Mouse (Mus musculus): Measurements from ENCODE around the gene Mybpc3. TPM values are rescaled to one million over a fixed set of nuclear protein-coding genes. Genes with fewer than 3 reads are reported as not detected.

Gene Mybpc3
- polyA plus RNA-seq, 1 experiment from 2014 or later: 0.32 TPM

- no peaks in the 10 kb centered on the region for H3K27me3 ChIP-seq
- H3K4me2 ChIP-seq (replicated peaks): no peak overlapping the region
- no peak for ATAC-seq (ENCODE audit: low FRiP score, low read depth)
- H3K4me1 ChIP-seq: no peaks in the 10 kb centered on the region
- H3K4me3 ChIP-seq: no peak overlapping the region
- no peak overlapping the region for H3K9ac ChIP-seq (replicated peaks)
- WGBS: 87% methylated on average over 5 of the region's 5 CpGs
- H3K27ac ChIP-seq (replicated peaks): no peak overlapping the region
- H3K36me3 ChIP-seq: no peaks in the 10 kb centered on the region
- H3K9me3 ChIP-seq: no peaks in the 10 kb centered on the region
Observed at GRCm38 (mm10) chr2:91128761-91129160, 10.8 kb downstream of the Mybpc3 start.

DNA sequence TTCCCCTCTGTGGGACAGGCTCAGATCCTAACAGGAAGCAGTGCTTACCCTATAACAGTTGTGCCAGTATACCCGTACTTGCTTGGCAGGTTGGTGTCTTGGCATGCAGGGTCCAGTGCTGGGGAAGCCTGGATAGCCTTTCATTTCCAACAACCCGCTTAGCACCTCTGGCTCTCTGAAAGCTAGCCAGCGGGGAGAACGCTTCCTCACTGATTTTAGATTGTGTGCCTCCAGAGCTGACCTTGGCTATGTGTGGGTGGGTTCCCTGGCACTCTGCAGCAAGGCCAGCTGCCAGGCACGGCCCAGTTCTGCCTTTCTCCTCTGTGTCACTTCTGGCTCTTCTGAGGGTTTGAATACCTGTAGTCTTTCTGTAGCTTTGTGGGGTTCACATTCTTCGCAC is 12.2 kb downstream of the Mybpc3 start:
- H3K4me3 ChIP-seq: no peak overlapping the region
- H3K4me1 ChIP-seq: no peaks in the 10 kb centered on the region
- 93% methylated on average over 6 of the region's 6 CpGs for WGBS
- no peaks in the 10 kb centered on the region for H3K9me3 ChIP-seq
- H3K36me3 ChIP-seq: no peaks in the 10 kb centered on the region
- no peak overlapping the region for H3K4me2 ChIP-seq (replicated peaks)
- ATAC-seq (ENCODE audit: low FRiP score, low read depth): no peak
- no peak overlapping the region for H3K27ac ChIP-seq (replicated peaks)
- no peak overlapping the region for H3K9ac ChIP-seq (replicated peaks)
- H3K27me3 ChIP-seq: no peaks in the 10 kb centered on the region

DNA sequence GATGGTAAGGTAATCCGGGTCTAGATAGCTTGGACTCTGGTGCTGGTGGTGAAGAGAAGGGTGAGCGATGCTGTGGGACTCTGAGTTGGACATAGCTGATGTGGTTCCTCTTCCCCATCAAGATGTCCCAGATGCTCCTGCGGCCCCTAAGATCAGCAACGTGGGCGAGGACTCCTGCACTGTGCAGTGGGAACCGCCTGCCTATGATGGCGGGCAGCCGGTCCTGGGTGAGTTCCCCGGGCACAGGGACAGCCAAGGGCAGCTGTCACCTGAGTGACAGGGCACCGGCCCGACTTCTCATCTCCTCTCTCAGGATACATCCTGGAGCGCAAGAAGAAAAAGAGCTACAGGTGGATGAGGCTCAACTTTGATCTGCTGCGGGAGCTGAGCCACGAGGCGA is 13.3 kb downstream of the Mybpc3 start:
- 91% methylated on average over 15 of the region's 15 CpGs for WGBS
- Histone ChIP-seq H3K4me1 (no peaks in the 10 kb centered on the region), H3K9me3 (no peaks in the 10 kb centered on the region), H3K4me2 (replicated peaks) (no peak overlapping the region), H3K9ac (replicated peaks) (no peak overlapping the region), H3K27ac (replicated peaks) (no peak overlapping the region), H3K4me3 (no peak overlapping the region), H3K36me3 (no peaks in the 10 kb centered on the region), H3K27me3 (no peaks in the 10 kb centered on the region)
- no peak for ATAC-seq (ENCODE audit: low FRiP score, low read depth)

GRCm38 (mm10) chr2:91132035-91132434 is 14.1 kb downstream of the Mybpc3 start:
- WGBS: 82% methylated on average over 3 of the region's 3 CpGs
- no peaks in the 10 kb centered on the region for H3K27me3 ChIP-seq
- no peak overlapping the region for H3K9ac ChIP-seq (replicated peaks)
- peaks cover 7% of the 10 kb centered on the region; the same call in 1 of the 2 replicates for H3K36me3 ChIP-seq
- H3K27ac ChIP-seq (replicated peaks): no peak overlapping the region
- H3K9me3 ChIP-seq: no peaks in the 10 kb centered on the region
- no peaks in the 10 kb centered on the region for H3K4me1 ChIP-seq
- H3K4me3 ChIP-seq: no peak overlapping the region
- H3K4me2 ChIP-seq (replicated peaks): no peak overlapping the region
- no peak for ATAC-seq (ENCODE audit: low FRiP score, low read depth)

GRCm38 (mm10) chr2:91136513-91137412 is 18.8 kb downstream of the Mybpc3 start:
- ATAC-seq (ENCODE audit: low FRiP score, low read depth): no peak
- H3K4me1 ChIP-seq: no peaks in the 10 kb centered on the region
- peaks cover 50% of the 10 kb centered on the region for H3K36me3 ChIP-seq
- no peak overlapping the region for H3K9ac ChIP-seq (replicated peaks)
- no peak overlapping the region for H3K4me3 ChIP-seq
- no peaks in the 10 kb centered on the region for H3K9me3 ChIP-seq
- 91% methylated on average over 11 of the region's 11 CpGs for WGBS
- H3K27me3 ChIP-seq: no peaks in the 10 kb centered on the region
- no peak overlapping the region for H3K4me2 ChIP-seq (replicated peaks)
- H3K27ac ChIP-seq (replicated peaks): no peak overlapping the region

- no peaks in the 10 kb centered on the region for H3K27me3 ChIP-seq
- 89% methylated on average over 6 of the region's 6 CpGs for WGBS
Observed at GRCm38 (mm10) chr2:91137481-91137880, 19.5 kb downstream of the Mybpc3 start.

GRCm38 (mm10) chr2:91139311-91139710 is 21.4 kb downstream of the Mybpc3 start:
- no peak for ATAC-seq (ENCODE audit: low FRiP score, low read depth)
- Histone ChIP-seq H3K27me3 (no peaks in the 10 kb centered on the region), H3K9me3 (no peaks in the 10 kb centered on the region), H3K27ac (replicated peaks) (no peak overlapping the region), H3K9ac (replicated peaks) (no peak overlapping the region), H3K4me3 (no peak overlapping the region), H3K36me3 (peaks cover 73% of the 10 kb centered on the region), H3K4me2 (replicated peaks) (no peak overlapping the region), H3K4me1 (no peaks in the 10 kb centered on the region)
- WGBS: 82% methylated on average over 5 of the region's 5 CpGs

More at GRCm38 (mm10) chr2:91137481-91137880, 19.5 kb downstream of the Mybpc3 start:
- Histone ChIP-seq H3K4me2 (replicated peaks) (no peak overlapping the region), H3K27ac (replicated peaks) (no peak overlapping the region), H3K36me3 (peaks cover 57% of the 10 kb centered on the region), H3K4me3 (no peak overlapping the region), H3K4me1 (no peaks in the 10 kb centered on the region), H3K9me3 (no peaks in the 10 kb centered on the region), H3K9ac (replicated peaks) (no peak overlapping the region)
- ATAC-seq (ENCODE audit: low FRiP score, low read depth): no peak

DNA sequence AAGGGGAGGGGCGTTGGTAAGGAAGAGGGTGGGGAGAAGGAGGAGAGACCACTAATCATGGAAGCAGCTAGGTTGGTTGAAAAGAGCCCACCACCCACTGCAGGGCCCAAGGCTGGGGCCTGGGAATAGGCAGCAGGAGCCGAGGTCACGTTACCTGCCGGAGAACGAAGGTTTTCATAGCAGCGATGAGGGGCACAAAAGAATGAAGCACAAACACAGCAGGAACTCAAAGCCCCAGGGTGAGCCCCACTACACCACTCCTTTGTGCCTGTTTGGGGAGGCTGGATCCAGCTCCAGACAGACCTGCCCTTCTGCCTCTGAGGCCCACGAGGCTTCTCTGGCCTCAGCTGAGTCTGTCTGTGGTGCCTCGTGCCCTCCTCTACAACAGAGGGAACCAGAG is 21.8 kb downstream of the Mybpc3 start:
- 65% methylated on average over 8 of the region's 8 CpGs for WGBS
- Histone ChIP-seq H3K9ac (replicated peaks) (no peak overlapping the region), H3K4me2 (replicated peaks) (no peak overlapping the region), H3K27me3 (no peaks in the 10 kb centered on the region), H3K9me3 (no peaks in the 10 kb centered on the region), H3K4me1 (no peaks in the 10 kb centered on the region), H3K36me3 (peaks cover 77% of the 10 kb centered on the region), H3K4me3 (no peak overlapping the region), H3K27ac (replicated peaks) (no peak overlapping the region)
- no peak for ATAC-seq (ENCODE audit: low FRiP score, low read depth)

GRCm38 (mm10) chr2:91142920-91143319 is 25.0 kb downstream of the Mybpc3 start:
- ATAC-seq (ENCODE audit: low FRiP score, low read depth): no peak
- Histone ChIP-seq H3K4me2 (replicated peaks) (no peak overlapping the region), H3K9me3 (no peaks in the 10 kb centered on the region), H3K9ac (replicated peaks) (no peak overlapping the region), H3K27ac (replicated peaks) (no peak overlapping the region), H3K4me1 (no peaks in the 10 kb centered on the region), H3K36me3 (peaks cover 85% of the 10 kb centered on the region), H3K4me3 (no peak overlapping the region), H3K27me3 (no peaks in the 10 kb centered on the region)
- 91% methylated on average over 6 of the region's 6 CpGs for WGBS

GRCm38 (mm10) chr2:91143401-91143800 is 25.5 kb downstream of the Mybpc3 start:
- Histone ChIP-seq H3K36me3 (peaks cover 81% of the 10 kb centered on the region), H3K4me2 (replicated peaks) (no peak overlapping the region), H3K27ac (replicated peaks) (no peak overlapping the region), H3K4me1 (no peaks in the 10 kb centered on the region), H3K27me3 (no peaks in the 10 kb centered on the region), H3K9ac (replicated peaks) (no peak overlapping the region), H3K4me3 (no peak overlapping the region), H3K9me3 (no peaks in the 10 kb centered on the region)
- WGBS: 93% methylated on average over 11 of the region's 11 CpGs
- no peak for ATAC-seq (ENCODE audit: low FRiP score, low read depth)

- no peaks in the 10 kb centered on the region for H3K9me3 ChIP-seq
- H3K27ac ChIP-seq (replicated peaks): no peak overlapping the region
- no peak overlapping the region for H3K9ac ChIP-seq (replicated peaks)
- no peak for ATAC-seq (ENCODE audit: low FRiP score, low read depth)
- no peak overlapping the region for H3K4me2 ChIP-seq (replicated peaks)
- no peak overlapping the region for H3K4me3 ChIP-seq
- no peaks in the 10 kb centered on the region for H3K27me3 ChIP-seq
- no peaks in the 10 kb centered on the region for H3K4me1 ChIP-seq
- H3K36me3 ChIP-seq: peaks cover 69% of the 10 kb centered on the region
Observed at GRCm38 (mm10) chr2:91148101-91148500, 30.2 kb downstream of the Mybpc3 start.

DNA sequence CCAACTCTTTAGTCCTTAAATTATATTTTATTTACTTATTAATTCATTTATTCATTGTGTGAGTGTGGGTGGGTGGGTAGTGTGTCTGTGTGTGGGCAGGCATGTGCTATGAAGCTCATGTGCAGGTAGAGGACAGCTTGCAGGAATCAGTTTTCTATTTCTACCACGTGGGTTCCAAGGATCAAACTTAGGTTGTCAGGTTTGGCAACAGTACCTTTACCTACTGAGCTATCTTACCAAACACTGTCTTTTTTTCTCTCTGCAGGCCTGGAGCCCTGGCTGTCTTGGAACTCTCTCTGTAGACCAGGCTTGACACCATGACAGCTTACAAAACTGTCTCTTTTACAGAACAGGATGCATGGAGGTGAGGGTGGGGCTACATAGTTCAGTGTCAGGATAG is 33.4 kb downstream of the Mybpc3 start:
- Histone ChIP-seq H3K4me3 (no peak overlapping the region), H3K4me2 (replicated peaks) (no peak overlapping the region), H3K9me3 (no peaks in the 10 kb centered on the region), H3K4me1 (no peaks in the 10 kb centered on the region), H3K9ac (replicated peaks) (no peak overlapping the region), H3K27ac (replicated peaks) (no peak overlapping the region), H3K36me3 (peaks cover 71% of the 10 kb centered on the region), H3K27me3 (no peaks in the 10 kb centered on the region)
- WGBS: 77% methylated on average over 1 of the region's 1 CpGs
- ATAC-seq (ENCODE audit: low FRiP score, low read depth): no peak
